Mouse (Mus musculus) fibroblast of lung, adult 2 months (primary cell): ENCODE data around the gene Spag5.
"Not testable (repeated sequence)": the region's sequence is repeated elsewhere in the genome, so short reads cannot be mapped to it uniquely, and the experiment has no call there.

ENCODE experiments used
- DNase-seq: peaks from one replicate; pipeline ENCODE4 v3.0.0-alpha.2; 2011; ENCODE audit warnings: low read depth

The Spag5 gene

DNA sequence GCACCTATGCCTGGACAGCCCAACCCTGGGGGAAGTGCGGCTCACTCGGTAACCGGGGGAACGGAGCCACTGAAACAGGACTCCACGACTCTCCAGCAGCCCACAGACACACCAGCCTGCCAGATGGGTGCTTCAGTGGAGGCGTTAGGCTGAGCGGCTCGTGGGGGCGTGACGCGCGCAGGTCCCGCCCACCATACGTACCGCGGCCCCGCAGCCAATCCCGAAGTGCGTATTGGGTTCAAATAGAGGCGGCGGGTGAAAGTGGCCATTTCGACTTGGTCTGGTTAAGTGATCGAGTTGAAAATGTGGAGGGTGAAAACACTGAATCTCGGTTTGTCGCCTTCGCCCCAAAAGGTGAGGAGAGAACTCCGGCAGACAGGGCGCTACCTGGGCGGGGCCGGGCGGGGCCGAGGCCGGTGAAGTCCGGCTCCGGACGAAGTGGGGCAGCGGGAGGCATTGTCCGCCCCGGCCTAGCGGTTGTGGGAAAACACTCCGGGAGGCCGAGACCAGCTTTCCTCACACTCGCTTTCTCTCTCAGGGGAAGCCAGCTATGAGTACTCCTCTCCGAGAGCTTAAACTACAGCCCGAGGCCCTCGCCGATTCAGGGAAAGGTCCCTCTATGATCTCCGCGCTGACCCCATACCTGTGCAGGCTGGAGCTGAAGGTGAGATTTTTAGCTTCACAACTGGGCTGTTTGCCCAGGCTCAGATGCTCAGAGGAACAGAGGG, at the start of gene Spag5:
Spag5 (plus strand) TSS at position 173 of the 728 bp plus-strand sequence.
- peak; percentile 74 for DNase-seq

DNA sequence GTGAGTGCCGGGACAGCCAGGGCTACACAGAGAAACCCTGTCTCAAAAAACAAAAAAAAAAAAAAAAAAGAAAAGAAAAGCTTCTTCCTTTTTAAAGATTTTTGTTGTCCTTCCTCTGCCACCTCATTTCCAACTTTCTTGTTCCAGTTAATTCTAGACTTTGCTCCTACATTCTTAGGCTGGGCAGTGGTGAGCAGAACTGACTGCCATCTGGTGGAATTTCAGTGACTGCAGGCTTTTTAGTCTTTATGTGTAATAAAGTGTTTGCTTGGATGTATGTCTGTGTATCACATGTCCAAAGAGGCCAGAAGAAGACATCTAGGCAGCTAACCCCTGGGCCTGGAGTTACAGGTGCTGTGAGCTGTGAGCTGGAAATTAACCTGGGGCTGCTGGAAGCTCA, 44.7 kb upstream of the Spag5 start:
- DNase-seq: no peak

DNA sequence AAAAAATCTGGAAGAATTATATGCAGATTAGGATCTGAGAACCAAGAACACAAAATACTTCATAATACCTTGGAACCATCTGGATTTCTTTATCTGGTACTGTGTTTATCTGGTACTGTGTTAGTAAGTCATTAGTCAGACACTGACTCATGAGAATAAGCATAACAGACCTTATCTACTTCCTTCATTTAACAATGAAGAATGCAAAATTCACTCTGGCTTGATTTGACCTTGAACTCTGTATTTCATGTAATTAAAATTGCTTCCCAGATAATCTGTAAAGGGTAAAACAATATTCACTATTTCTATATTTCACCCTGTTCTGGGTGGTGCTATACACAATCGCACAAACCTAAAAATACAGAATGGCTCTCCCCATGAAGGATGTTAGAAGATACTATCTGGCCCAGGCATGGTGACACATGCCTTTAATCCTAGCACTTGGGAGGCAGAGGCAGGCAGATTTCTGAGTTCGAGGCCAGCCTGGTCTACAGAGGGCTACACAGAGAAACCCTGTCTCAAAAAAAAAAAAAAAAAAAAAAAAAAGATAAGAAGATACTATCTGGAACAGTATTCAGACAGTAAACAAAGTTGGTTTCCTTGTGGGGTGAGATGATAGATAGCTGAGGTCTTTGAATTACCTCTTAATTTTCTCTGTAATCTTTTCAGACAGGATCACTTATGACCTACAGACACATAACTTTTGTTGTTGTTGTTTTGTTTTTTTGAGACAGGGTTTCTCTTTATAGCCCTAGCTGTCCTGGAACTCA, 40.7 kb upstream of the Spag5 start:
- DNase-seq: no peak

DNA sequence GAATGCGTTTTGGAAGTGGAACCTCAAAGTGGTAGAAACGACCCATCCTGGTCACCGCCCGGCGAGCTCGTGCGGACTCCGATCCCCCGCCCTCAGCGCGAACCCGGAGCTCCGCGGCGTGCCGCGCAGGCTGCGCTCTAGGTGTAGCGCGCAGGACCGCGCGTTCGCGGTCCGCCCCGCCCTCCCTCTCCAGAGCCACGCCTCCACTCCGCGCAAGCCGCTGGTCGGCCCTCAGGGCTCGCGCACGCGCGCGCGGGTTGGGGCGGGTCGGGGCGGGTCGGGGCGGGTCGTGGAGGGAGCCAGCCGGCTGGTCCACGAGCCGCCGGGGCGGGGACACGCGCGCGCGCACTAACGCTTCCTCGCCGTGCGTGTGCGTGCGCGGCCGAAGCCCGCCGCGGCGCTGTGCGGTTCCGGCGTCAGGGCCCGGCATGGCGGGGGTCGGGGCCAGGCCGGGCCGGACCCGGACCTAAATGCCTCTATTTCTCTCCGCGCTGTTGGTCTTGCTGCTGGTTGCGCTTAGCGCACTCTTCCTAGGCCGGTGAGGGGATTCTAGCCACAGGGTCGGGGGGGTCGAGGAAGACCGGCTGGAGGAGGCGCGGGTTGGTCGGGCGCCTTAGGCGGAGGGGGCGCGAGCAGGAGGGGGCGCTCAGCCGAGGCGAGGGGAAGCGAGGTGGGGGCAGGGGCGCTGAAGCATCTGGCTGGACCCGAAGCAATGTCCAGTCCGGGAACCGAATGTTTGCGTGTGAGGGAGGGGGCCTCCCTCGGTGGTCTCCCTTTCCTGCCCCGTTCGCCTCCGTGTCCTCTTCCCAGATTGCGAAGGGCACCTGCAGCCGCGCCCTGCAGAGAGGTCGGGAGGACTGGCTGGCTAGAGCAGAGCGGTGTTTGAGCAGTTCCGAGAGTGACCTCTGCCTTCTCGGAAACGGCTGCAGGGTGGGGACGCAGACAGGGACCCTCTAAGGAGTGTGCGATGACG, 39.7 kb upstream of the Spag5 start, which contains the start of gene 2610507B11Rik:
2610507B11Rik (plus strand) TSS at position 373 of the 973 bp plus-strand sequence.
- peak; percentile 70 for DNase-seq

DNA sequence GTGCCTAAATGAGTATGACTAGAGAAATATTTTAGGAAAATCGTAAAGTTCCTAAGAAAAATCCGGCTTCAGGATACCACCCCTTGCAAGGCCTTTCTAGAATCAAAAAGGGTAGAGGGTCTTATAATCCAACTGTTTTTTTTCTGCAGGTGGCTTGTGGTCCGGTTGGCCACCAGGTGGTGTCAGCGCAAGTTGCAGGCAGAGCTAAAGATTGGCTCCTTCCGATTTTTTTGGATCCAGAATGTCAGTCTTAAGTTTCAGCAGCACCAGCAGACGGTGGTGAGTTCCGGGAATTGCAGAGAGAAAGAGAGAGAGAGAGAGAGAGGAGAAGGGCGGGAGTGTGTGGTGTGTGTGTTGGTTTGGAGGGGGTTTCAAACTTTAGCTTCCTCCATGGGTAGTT, 38.8 kb upstream of the Spag5 start:
- DNase-seq: peak; percentile 65

DNA sequence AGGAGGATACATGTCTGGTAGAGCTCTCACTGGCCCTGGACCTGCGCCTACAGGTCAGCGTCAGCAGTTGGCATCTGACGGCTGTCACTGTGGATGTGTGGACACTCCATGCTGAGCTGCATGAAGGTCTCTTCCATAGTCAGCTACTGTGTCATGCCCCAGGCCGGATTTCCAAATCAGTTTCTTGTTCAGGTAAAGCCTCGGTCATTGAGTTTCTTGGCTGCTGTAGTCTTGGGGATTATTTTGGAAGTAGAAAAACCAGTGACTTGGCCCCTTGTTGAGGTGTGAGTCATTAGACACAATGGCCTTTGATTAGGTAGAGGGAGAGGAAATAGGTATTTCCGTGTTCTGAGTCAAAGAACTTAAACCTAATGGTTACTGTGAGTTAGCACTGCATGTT, 35.8 kb upstream of the Spag5 start:
- DNase-seq: no peak

DNA sequence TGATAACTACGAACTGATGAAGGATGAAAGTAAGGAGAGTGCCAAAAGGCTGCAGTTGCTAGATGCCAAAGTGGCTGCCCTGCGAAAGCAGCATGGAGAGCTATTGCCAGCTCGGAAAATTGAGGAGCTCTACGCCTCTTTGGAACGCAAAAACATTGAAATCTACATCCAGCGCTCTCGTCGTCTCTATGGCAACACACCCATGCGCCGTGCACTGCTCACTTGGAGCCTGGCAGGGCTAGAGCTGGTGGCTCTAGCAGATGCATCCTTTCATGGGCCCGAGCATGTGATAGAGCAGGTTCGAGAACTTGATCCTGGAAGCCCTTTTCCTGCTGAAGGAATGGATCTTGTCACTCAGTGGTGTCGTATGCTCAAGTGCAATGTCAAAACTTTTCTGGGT, 29.3 kb upstream of the Spag5 start:
- DNase-seq: no peak

DNA sequence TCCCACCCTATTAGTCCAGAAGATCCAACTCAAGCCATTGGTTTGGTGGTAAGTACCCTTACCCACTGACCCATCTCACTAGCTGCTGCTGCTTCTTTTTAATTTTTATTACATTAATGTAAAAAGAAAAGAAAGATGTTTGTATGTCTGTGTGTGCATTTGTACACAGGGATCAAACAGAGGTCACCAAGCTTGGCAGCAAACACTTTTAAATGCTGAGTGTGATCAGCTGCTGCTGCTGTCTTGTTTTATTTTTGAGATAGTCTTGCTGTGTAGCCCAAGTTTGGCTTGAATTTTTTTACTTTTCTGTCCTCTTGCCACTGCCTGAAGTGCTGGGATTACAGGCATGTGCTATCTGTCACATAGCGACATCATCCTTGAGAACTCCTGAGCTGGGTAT, 25.7 kb upstream of the Spag5 start:
- DNase-seq: no peak

DNA sequence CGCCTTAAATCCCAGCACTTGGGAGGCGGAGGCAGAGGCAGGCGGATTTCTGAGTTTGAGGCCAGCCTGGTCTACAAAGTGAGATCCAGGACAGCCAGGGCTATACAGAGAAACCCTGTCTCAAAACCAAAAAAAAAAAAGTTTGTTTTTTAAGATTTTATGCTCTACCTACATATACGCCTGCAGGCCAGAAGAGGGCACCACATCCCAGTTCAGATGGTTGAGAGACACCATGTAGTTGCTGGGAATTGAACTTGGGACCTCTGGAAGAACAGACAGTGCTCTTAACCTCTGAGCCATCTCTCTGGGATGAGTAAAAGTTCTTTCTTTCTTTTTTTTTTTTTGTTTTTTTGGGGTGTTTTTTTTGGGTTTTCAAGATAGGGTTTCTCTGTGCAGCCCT, 25.2 kb upstream of the Spag5 start:
- not testable (repeated sequence) for DNase-seq

DNA sequence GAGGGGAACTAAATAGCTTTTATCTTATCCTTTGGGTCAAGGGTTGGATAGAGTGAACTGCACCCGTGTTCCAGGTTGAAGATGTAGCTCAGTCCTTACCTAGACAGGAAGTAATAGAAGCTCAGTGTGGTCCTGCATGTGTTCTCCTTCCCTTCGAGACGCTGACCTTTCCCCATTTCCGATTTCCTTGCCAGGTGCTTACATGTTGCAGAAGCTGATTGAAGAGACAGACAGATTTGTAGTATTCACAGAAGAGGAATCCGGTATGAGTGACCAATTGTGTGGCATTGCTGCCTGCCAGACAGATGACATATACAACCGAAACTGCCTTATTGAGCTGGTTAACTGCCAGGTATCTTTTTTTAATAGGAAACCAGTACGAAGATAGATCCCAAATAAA, 22.5 kb upstream of the Spag5 start:
- DNase-seq: no peak

DNA sequence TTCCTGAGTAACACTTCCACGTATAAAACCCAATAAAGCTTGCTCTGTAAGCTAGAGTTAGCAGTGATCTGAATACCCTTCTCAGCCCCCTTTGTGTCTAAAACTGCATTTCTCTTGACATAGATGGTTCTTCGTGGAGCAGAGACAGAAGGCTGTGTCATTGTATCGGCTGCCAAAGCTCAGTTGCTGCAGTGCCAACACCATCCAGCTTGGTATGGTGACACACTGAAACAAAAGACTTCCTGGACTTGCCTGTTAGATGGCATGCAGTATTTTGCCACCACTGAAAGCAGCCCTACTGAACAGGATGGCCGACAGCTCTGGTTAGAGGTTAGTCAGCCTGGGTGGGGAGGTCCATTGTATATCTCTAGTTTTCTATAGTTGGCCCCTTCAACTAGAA, 21.7 kb upstream of the Spag5 start:
- DNase-seq: no peak

DNA sequence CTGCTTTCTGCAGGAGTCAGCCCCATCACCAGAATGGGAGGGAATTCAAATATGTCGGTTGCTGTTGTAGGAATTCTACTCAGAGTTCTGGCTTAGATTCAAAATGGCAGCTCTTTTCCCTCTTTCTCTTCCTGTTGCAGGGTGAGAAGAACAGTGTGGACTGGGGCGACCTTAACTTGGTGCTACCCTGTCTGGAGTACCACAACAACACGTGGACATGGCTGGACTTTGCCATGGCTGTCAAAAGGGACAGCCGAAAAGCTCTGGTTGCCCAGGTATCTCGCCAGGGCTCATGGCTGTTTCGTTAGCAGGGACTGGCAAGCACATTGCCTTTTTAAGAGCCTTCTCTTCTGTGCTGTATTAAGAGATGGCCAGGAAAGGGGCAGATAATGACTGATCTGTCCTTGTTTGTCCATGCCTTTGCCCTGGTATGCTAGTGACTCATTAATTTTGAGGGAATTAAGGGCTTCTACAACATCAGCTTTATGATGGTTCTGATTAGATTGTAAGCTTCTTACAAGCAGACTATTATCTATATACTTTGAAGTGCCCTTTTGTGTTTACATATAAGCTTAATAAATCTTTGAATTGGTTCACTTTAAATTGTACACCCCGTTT, 12.1 kb upstream of the Spag5 start:
- DNase-seq: no peak

DNA sequence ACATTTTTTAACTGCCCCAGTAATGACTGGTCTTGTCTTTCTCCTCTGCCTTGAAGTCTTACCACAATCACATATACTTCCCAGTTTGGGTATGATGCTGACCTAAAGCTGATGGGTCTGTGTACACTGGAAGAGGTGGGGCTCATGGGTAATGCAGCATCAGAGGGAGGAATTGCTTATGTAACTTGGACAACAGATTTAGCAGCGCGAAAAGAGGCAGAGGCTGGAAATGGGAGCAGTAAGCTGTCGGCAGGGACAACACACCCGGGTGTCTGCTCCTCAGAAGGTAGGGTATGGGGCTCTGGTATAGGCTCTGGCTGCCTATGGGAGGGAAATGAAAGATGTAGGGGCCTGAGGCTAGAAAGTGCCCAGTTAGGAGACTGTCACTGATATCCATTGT, 10.7 kb upstream of the Spag5 start, which contains the start of gene BC030499:
BC030499 (plus strand) TSS at position 188 of the 400 bp plus-strand sequence.
- DNase-seq: no peak

DNA sequence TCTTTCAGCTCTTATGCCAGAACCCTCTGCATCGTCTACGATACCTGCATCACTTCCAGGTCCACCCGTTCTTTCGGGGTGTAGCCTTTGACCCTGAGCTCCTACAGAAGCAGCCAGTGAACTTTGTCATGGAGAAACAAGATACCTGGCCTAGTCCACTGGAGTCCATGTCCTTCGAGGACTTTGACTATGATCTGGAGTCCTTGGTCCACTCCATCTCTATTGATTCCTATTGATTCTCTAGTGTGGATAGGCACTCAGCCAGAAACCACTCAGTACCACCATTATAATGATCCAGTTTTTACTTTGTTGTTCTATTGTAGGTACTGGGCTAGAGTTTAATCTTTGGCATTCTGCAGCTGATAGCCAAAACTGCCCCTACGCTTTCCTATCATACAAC, 6.7 kb upstream of the Spag5 start:
- no peak for DNase-seq

DNA sequence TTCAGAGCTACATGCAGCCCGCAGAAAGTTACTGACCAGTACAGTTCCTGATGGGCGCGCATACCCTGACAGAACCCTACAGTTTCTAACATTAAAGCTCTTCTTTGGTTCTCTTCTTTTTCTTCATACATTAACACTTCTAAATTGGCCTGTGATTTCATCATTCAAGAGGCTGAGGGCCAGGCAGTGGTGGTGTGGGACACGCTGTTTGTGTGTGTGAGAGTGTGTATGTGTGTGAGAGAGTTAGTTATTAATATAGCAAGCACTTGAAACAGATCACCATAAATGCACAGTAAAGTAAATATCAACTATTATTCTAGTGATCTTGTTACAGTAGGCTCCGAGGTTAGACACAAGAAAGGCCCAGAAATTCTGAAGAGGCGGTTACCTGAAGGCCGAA, 412 bp upstream of the Spag5 start:
- no peak for DNase-seq

DNA sequence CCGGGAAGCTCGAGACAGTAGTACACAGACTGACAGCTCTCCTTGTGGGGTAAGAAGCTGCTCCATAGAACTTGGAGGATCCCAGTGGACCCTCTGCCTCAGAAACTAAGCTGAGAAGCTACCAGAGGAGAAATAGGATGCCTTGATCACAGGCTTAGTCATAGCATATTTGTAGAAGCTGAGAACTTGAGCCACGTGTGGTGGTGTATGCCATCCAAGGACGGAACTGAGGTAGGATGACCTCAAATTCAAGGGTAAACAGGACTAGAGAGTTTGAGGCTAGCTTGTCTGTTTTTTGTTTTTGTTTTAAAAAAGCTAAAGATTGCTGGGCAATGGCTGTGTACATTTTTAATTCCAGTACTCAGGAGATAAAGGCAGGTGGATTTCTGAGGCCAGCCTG, 3.9 kb downstream of the Spag5 start:
- DNase-seq: no peak

DNA sequence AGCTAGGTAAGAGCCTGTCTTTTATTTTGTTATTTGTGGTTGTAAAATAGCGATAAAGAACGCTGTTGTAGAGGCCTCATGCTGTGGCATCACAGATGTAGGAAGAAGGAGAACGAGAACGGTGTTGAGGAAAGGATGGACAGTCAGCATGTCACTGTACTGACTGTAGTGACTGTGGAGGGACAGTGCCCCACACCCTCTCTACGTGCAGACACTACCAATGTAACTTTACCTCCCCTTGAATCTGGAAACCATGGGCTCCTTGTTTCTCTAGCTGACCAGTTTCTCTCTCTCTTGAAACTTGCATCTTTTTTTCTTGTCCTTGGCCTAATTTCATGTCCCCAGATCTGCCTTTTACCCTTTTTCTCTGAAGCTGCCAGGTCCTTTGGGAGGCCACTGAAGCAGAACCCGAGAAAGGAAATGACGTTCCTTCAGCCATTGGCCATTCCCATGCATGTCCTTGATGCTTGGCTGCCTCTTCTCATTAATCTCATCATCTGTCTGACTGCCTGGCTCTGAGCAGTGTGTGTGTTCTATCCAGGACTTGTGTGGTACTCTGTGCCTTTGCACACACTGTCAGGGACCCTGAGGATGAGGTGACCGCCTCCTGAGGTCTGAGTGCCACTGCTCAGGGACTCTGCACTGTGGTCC, 9.7 kb downstream of the Spag5 start:
- no peak for DNase-seq

DNA sequence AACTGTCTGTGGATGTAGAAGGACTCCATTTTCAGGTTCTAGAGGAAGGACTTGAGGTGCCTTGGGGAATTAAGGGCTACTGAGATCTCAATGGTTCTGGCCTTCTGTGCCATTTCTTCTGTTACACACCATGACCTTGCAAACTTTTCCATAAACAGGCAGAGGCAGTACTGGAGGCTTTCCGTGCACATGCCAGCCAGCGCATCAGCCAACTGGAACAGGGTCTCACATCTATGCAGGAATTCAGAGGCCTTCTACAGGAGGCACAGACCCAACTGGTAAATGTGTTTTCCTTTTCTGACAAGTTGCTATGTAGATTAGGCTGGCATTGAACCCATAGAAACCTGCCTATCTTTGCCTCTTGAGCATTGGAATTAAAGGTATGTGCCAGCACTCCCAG, 12.3 kb downstream of the Spag5 start:
- no peak for DNase-seq

DNA sequence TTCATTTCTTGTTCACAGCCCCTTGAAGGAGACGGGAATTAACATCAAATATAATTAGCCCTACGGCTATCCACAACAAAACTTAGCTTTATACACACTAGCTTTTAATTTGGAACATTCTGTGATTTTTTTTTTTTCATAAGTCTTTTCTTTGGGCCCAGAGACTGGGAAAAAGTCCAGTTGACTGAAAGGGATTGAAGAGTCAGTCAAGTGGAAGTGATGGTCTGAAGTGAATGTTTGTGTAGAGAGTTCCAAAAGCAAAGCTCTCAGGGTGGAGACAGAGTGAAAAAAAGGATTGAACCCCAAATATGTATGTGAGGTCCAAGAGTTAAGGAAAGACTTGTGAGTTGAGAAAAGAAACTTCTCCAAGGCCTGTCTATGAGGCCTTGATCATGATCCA, 17.1 kb downstream of the Spag5 start:
- DNase-seq: no peak

DNA sequence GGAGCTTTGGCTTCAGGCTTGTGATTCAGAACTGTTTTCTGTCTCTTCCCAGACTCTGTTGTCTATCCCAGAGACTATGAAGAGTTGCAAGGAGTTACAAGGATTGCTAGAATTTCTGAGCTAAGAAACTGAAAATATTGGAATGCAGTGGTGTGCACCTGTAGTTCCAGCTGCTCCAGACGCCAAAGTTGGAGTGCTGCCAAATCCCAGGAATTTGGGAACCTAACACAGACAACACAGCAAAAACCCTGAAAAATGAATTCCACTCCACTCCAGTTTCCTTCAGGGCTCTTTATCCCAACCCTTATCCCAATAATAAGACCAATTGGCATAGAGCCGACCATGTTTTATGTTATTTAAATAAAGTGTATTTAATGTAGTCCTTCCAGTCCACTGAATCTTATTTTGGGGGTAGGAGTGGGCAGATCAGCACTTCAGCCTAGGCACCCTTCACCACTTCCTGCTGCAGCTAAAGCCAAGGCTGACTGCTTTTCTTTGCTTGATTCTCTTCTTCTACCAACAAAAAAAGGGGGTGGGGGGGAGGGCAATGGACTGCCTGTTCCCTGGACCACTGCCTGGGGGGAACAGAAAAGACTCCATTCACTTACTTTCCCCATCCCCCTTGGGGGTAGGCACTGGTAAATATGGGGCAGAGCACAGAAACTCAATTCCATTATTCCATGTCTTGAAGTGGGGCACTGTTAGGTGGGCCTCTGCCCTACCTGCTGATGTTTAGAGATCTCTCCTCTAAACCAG, 20.9 kb downstream of the Spag5 start:
- DNase-seq: no peak

DNA sequence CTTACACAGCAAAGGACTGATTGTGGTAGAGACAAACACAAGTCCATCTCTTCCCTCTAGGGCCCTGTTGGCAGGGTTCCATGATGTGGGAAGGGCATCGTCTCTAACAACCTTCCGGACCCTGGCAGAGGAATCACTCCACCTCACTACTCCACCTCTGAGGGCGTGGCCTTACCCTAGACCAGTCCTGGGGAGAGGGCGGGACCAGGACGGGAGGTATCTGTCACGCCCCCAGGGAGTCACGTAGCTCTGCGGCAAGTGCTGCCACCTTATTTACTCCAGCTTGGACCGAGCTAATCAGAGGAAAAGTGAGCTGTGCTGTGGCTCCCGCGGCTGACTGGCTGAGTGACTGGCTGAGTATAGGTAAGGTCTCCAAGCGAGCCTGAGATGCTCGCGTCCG, 21.5 kb downstream of the Spag5 start, which contains the start of gene Aldoc:
Aldoc (plus strand) TSS at position 109 of the 400 bp plus-strand sequence.
- no peak for DNase-seq
